Mouse (Mus musculus) myocyte (in vitro differentiated cells): ENCODE measurements at regions not wholly inside any gene's neighbourhood (a gene's known extent, or its start where the extent isn't known, plus 50 kb on each side); places are given as distances from the start of the nearest gene placed in this dataset.

ENCODE experiments used
- MAX ChIP-seq: IDR thresholded peaks from one replicate; pipeline ENCODE4 v1.6.1; 2011; ENCODE audit warnings: low read depth, mild to moderate bottlenecking, control low read depth
- MYOD1 ChIP-seq, 3 experiments: IDR thresholded peaks; one replicate each; pipeline ENCODE4 v1.6.1; 2011; ENCODE audit warnings: control low read depth in 2 of 3, low read depth in 2 of 3, mild to moderate bottlenecking in 2 of 3, moderate library complexity in 1 of 3; ENCODE audit not compliant: insufficient read length in 2 of 3, control insufficient read depth in 1 of 3
- POLR2A ChIP-seq: IDR thresholded peaks from one replicate; pipeline ENCODE4 v1.6.1; 2011; ENCODE audit warnings: low read depth, mild to moderate bottlenecking, control low read depth, moderate library complexity; ENCODE audit not compliant: insufficient read length
- SRF ChIP-seq: IDR thresholded peaks from one replicate; pipeline ENCODE4 v1.6.1; 2011; ENCODE audit warnings: low read depth; ENCODE audit not compliant: control insufficient read depth, insufficient read length

DNA sequence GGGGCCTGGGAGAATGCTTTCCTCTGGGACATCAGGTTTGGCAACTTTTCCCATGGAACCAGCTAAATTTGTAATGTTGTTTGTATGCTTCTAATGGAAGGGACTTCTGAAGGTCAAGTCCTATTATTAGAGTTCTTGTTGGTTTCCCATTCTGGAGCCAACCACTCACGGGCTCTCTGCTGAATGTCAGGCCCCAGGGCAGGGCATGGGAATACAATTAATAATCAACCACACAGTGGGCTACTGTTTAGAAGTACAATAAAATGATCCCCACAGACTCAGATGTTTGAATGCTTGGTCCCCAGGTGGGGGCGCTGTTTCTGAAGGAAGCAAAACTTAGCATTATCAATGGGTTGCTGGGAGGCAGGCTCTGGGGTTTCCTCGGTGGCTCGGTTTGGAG, 275.6 kb upstream of the Kazn start:
- no peak for TF ChIP-seq POLR2A
- no peak for TF ChIP-seq MYOD1 (IDR thresholded peaks at IDR 0.05; ENCODE audit: control insufficient read depth in 1 of 3, insufficient read length in 2 of 3, low read depth in 2 of 3)
- no peak for TF ChIP-seq MAX
- TF ChIP-seq SRF = no peak
